Mouse (Mus musculus) kidney, adult 18-20 months (tissue): ENCODE measurements around the gene Gins1.

Experiments used
- DNase-seq: peaks from one replicate; pipeline ENCODE4 v3.0.0; 2021

Gins1 gene

GRCm38 (mm10) chr2:150964641-150965040 lies 59.4 kb downstream of the Gins1 start:
- no peak for DNase-seq

GRCm38 (mm10) chr2:150965951-150966350 lies 60.8 kb downstream of the Gins1 start:
- no peak for DNase-seq

GRCm38 (mm10) chr2:150967491-150967890 lies 62.3 kb downstream of the Gins1 start:
- DNase-seq = no peak

GRCm38 (mm10) chr2:150969231-150969630 lies 64.0 kb downstream of the Gins1 start:
- no peak for DNase-seq

- DNase-seq = no peak
Measured at GRCm38 (mm10) chr2:150971856-150972255, 66.7 kb downstream of the Gins1 start.

- no peak for DNase-seq
Measured at GRCm38 (mm10) chr2:150972681-150973080, 67.5 kb downstream of the Gins1 start.

GRCm38 (mm10) chr2:150973401-150974115 lies 68.4 kb downstream of the Gins1 start:
- no peak for DNase-seq

GRCm38 (mm10) chr2:150976871-150977270 lies 71.7 kb downstream of the Gins1 start:
- no peak for DNase-seq

- no peak for DNase-seq
Measured at GRCm38 (mm10) chr2:150977676-150978075, 72.5 kb downstream of the Gins1 start.

GRCm38 (mm10) chr2:150978791-150979190 lies 73.6 kb downstream of the Gins1 start:
- no peak for DNase-seq

- no peak for DNase-seq
Measured at GRCm38 (mm10) chr2:150979861-150980620, 74.8 kb downstream of the Gins1 start.
